Mouse (Mus musculus): ENCODE results near the gene Tnpo3.
"Not testable (repeated sequence)": the region's sequence is repeated elsewhere in the genome, so short reads cannot be mapped to it uniquely, and the experiment has no call there.

Gene Tnpo3

DNA sequence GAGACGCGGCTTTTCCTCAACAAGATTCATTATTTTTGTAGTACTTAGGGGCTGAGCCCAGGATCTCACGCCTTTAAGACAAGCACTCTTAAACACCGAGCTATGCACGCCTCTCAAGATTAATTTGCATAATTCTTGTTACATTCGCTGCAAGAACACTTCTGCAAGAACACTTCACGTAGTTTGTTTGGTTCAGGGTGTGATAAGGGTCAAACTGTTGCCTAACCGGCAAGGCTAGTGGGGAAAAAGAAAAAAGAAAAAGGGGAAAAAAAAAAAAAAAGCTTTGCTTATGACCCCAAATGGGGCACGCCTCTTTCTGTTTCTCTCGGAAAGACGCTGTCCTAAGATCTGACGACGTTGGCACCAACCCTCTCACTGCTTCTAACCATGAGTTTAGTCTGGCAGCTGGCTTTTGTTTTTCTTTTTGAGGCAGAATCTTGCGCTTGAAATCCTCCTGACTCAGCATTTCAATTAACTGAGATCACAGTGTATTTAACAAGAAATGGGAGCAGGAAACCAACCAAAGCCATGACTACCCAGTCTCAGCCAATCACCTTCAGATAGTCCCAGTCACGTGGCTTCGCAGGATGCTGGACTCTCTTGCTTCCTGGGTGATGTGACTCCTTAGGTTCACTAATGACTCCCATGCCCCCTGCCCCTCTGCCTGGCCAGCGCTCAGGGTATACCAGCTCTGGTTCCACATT is 11.3 kb upstream of the Tnpo3 start:
- no peak for DNase-seq

DNA sequence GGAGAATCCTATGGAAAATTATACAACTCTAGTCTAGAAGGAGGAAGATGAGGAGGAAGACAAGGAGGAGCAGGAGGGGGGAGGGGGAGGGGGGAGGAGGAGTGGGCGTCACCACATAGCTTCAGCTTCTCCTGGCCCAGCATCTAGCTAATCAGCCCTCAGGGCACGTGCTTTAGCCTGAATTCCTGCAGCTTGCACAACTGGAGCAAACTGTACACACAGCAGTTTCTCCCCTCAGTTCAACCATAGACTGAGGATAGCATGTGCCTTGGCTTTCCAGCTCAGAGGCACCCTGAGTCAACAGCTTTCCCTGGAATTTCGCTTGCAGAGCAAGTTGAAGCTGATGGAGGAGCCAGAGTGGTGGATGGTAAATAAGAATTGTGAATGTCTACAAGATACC is 10.5 kb upstream of the Tnpo3 start:
- DNase-seq, result no peak

DNA sequence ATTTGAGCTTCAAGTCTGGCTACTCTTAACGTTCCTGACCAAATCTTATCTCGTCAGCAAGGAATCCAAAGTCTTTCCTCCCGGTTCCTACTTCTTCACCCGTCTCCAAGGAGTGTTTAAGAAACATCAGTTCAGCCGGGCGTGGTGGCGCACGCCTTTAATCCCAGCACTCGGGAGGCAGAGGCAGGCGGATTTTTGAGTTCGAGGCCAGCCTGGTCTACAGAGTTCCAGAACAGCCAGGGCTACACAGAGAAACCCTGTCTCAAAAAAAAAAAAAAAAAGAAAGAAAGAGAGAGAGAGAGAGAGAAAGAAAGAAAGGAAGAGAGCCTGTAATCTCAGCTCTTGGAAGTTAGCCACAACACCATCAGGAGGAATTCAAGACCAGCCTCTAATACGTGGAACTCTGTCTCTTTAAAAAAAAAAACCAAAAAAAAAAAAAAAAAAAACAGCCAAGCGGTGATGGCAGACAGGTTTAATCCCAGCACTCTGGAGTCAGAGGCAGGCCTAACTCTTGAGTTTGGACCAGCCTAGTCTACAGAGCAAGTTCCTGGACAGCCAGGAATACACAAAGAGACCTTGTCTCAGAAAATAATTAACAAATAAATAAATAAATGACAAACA is 443 bp upstream of the Tnpo3 start:
- not testable (repeated sequence) for DNase-seq

DNA sequence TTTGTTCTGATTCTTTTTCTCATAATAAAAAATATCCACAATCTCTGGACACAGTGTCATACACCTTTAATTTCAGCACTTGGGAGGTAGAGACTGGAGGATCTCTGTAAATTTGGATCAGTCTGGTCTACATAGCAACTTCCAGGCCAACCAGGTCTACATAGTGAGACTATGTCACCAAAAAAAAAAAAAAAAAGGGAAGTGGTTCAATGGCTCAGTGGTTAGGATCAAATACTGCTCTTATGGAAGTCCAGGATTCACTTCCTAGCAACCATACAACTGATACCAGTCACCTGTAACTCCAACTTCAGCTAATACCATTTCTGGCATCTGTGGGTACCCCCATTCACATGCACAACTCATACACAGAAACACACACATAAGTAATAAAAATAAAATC is 9.5 kb downstream of the Tnpo3 start:
- no peak for DNase-seq

DNA sequence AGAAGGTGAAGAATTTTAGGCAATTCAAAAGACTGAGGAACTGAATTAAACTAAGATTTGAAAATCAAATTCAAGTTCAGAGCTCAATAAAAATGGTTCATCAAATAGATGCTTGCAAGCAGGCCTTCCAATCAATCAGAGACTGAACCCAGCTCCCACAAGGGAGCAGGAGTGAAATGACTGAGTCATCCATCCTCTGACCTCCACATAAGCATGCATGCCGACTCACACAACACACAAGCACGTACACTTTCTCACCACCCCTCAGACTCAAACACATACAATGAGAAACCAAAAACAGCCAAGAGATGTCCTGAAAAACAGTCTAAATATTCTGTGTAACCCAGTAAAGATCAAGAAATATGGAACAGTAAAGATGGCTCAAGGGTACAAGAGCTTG is 14.0 kb downstream of the Tnpo3 start:
- DNase-seq, result no peak

DNA sequence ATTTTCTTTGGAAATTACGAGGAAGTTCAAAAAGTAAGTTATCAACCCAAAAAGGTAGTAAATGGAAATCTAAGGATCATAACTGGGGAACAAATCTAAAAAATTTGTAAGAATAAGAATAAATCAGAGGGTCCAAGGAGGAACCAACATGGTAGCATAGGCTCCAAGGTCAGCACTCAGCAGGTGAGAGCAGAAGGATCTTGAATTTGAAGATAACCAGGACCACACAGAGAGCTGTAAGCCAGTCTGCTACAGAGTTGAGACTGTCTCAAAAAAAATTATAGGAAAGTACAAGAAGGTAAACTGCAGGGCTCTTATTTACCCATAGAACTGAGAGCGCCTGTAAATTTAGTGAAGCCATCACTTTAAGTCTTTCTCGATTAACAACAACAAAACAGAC is 28.5 kb downstream of the Tnpo3 start:
- no peak for DNase-seq

DNA sequence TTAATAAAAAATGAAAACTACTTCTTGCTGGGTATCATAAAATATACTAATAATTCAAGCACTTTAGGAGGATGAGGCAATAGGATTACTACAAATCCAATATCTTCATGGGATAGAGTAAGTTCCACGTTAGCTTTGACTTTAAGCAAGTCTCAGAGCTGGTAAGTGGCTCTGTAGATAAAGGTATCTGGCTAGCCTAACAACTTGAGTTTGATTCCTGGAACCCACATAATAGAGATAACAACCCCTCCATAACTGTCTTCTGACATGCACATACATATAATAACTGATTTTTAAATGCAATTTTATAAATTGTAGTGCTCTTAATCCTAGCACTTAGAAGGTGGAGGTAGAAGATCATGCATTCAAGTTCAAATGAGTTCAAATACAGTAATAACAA is 28.9 kb downstream of the Tnpo3 start:
- no peak for DNase-seq

DNA sequence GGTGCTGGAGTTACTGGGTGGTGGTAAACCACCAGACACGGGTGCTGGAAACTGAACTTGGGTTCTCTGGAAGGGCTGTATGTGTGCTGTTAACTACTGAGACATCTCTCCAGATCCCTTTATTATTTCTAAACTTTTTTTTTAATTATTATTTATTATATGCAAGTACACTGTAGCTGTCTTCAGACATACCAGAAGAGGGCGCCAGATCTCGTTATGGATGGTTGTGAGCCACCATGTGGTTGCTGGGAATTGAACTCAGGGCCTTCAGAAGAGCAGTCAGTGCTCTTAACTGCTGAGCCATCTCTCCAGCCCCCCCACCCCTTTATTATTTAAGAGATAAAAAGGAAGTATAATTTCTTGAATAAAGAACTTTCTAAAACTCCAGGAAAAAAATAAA is 33.3 kb downstream of the Tnpo3 start:
- DNase-seq, result not testable (repeated sequence)

DNA sequence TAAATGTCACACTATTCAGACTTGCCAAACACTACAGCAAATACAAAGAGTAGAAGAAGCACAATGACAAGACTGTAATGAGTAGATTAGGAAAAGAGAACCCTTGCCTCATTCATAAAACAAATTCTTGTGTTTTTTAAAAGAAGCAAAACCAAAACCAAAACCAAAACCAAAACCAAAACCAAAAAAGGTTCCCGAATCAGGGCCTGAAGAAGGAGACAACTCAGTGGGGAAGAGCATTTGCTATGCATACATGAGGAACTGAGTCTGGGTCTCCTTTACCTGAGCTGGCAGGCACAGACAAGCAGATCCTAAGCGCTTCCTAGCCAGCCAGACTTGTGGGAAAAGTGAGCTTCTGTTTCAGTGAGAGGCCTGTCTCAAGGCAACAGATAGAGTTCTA is 52.6 kb downstream of the Tnpo3 start:
- DNase-seq, result no peak

DNA sequence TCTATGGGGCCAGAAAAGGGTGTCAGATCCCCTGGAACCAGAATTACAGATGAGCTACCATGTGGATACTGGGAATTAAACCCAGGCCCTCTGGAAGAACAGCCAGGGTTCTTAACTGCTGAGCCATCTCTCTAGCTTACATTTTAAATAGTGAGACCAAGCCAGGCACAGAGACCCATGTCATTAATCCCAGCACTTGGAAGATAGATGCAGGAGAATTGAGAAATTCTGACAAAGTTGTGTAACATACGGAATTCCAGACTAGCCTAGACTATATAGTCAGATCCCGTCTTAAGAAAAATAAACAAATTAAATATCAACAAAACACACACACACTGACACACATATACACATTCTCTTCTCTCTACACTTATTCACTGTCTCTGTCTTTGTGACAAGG is 57.2 kb downstream of the Tnpo3 start:
- DNase-seq, result no peak

DNA sequence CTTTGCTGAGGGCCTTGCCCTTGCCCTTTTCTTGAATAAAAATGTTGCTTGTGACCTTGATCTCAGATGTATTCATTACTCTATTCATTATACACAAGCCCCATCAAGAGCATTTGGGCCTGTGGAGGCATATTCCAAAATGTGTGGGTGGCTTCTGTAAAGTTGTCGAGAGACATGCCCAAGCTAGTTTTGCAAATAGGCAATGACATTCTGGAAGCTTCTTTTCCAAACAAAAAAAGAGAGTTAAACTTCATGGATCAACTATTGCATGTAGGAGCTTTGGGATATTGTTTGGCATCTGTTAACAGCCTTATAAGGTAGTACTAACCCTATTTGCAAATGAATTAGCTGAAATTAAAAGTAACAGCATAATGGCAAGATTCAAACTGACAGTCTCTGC is 61.6 kb downstream of the Tnpo3 start:
- no peak for DNase-seq

DNA sequence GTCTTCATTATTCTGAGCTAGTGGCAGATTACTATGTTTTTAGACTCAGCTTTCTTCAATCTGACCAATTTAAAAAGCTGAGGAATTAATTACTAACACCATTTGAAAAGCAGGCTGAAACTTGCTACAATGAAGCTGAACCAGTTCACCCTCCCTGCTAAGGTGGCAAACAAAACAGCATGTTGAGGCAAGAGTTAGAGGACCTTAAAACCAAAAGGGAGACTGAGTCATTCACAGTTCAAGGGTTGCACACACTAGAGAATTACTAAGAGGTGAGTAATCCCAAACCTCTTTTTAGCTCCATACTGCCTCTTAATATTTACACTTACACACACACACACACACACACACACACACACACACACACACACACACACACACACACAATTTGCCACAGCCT is 62.1 kb downstream of the Tnpo3 start:
- no peak for DNase-seq

DNA sequence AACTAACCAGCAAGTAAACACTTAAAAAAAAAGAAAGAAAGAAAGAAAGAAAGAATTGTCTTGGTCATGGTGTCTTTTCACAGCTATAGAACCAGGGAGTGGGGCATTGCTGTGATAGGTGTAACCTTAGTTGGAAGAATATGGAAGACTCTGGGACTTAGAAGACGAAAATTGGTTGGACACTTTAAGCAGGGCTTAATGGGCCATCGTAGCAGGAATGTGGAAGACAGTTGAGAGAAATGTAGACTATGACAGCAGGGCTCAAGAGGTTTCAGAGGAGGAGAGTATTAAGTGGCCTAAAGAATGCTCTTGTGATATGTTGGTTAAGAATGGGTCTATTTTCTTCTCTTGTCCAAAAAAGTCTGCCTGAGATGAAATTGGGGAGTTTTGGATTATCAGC is 64.1 kb downstream of the Tnpo3 start:
- DNase-seq, result no peak

DNA sequence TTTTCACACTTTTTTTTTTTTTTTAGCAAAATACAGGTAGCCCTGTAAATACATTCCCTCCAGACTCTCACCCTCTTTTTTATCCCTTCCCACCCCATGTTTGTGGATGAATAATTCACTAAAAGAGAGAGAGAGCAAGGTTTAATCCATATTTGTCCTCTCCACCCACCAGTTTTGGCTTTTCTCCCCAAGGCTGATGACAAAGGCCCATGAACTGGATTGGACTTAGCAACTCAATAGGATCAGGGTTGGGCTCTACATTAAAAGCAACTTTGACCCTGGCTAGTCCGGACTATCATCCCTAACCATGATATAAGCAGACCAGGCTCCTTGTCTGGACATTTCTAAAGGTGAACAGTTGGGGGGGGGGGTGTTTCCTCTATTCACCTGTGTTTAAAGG is 68.7 kb downstream of the Tnpo3 start:
- no peak for DNase-seq

DNA sequence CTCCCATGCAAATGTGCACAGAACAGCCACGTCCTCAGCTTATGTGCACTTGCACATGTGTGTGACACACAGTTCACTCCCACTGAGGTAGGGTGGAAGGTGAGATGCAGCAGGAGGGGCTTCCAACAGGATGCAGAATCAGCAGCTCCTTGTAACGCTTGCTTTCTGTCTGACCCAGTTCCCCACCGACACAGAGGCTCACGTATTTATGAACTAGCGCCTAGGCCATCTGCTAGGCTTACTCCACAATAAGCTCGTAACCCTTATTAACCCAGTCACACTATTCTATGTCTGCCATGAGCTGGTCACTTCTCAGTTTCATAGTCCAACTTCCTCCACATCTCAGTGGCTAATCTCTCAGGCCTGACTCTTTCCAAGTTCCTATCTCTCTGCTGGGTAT is 69.5 kb downstream of the Tnpo3 start:
- no peak for DNase-seq

DNA sequence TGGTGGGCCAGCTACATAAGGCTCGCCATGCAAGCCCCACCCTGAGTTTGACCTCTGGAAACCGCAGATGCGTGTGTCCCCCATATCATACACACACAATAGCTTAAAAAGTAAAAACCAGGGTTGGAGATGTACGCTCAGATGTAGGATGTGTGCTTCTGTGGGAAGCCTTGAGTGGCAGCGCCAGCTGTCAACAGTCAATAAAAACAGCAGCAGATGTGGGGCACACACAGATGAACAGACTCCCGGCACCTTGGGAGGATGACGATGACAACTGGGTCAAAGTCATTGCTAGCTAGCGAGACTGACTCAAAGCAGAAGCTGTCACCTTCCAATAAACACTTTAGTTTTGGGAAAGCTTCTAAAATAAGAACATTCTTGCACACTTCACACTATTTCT is 70.2 kb downstream of the Tnpo3 start:
- no peak for DNase-seq

DNA sequence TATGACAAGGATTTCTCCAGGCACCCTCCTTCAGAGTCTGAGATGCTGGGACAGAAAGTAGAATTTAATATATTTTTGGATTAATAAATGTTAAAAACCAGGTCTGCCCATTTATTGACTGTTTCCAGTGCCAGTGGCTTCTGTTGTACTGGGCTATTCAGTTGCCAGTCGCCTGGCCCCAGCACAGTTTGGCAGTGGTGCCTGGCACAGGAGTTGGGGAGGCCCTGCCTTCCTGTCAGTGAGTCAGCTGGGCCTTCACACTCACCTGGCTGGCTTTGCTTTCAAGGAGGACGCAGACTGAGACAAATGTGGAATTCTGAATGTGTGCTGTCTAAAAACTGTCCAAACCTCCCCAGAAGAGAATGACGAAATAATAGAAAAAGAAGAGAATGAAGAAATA is 72.5 kb downstream of the Tnpo3 start:
- DNase-seq, result no peak

DNA sequence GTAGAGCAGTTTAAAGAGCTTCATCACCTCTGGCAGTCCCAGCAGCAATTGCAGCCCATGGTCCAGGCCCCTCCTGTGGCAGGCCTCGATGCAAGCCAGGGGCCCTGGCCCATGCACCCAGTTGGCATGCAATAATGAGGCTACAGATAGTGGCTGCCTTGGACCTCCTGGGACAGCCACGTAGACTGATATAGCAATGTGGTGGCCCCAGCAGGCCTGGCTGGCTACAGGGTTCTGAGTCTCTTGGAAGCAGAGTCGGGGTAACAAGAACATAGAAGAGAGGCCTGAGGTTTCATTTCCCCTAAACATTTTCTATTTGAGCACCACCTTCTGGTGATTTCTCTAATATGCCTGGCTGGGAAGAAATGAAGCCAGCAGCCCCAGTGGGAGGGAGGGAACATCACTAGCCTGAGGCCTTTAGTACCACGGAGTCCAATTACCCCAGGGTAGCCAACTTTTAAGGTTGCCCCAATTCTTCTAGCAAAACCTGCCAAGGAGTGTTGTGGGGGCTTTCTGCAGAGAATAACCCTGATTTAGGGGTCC is 73.0 kb downstream of the Tnpo3 start:
- no peak for DNase-seq

DNA sequence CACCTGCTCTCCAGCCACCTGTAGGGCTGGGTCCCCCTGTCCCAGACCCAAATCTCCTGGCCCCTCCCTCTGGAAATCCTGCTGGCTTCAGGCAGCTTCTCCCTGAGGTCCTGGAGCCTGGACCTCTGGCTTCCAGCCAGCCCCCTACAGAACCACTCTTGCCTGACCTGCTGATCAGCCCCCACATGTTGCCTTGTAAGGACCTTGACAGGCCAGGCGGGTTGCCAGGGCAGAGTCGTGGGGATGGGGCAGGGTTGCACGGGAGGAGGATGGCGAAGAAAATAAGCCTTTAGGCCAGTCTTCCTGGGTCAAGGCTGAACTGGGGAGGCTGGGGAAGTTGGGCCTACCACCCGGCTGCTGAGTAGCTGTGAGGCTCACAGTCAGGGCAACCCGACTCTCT is 74.4 kb downstream of the Tnpo3 start:
- no peak for DNase-seq

DNA sequence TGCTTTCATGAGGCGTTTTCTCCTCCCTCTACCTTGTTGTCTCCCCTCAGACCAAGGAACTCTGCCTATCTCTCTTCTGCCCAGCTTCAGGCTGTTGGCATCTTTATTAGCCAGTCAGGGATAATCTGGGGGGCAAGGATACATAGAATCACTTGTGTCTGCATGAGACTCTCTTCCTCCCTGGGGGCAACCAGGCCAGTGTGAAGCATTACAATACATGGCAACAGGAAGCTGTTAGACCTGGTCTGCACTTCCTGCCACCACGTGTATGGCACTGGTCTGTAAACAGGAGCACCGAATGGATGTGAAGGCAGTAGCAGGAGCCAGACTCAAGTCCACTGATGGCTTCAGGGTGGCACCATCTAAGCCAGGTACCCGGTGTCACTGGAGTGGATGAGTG is 79.6 kb downstream of the Tnpo3 start:
- no peak for DNase-seq

DNA sequence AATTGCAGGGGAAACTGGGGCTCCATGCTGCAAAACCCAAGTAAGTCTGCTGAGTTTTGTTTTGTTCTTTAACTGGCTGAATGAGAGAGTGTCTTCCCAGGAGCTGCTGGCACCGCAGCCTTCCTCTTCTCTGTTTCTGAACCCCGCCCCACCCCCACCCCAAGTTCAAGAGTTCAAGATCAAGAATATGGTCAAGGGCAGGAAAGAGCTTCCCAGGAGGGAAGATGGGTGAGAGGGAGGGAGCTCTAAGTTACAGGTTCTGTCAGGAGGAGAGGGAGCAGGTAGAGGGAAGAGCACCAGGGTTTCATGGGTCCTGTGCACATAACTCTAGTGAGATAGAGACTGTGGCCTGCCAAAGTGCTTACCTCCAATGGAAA is 80.3 kb downstream of the Tnpo3 start:
- no peak for DNase-seq

DNA sequence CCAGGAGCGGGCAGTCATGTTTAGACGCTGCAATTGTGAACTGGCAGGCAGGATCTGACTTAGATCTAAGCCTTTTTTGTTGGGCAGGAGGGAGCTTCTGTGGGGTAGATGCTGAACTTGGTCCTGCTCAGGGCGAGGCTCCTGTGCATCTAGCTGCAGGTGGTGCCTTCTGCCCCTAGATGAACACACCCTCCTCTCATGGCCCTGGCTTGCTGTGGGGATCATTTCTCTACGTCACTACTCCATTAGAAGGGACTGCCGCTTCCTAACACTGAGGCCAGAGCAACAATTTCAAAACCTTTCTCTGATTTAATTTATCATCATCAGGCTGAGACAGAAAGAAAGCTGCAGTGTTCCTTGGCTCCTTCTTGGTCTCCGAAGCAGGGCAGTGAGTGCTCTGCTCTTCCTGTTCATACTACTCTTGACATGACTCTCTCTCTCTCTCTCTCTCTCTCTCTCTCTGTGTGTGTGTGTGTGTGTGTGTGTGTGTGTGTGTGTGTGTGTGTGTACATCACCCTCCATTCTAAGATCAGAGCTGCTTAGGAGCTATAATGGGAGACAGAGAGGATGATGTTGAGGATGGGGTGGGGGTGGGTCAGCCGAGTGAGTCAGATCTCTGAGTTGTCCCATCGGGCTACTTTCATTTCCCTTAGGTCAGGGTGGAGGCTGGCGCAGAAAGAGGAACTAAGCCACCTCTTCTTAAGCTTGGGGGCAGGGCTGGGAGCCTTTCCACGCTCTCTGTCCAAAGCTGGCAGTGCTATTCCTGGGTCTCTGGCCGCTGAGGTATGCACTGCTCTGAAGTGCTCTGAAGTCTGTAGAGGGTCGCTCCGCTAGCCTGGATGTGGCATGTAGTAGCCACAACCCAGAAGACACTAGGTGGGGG is 80.9 kb downstream of the Tnpo3 start:
- DNase-seq, result no peak

DNA sequence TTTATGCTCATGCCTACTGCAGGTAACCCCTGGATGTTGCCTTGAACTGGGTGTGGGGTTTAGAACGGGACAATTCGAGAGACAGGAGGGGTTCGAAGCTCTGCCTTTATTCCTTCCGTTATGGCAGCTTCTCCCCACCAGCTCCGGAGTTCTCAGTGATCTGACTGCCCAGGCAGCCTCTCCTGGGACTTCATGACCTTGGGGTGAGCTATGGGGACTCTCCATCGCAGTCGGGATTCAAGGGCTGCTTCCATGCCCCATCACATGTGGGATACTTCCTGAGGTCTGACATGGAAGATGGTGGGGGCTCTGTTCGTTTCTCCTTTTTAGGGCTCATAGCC is 81.6 kb downstream of the Tnpo3 start:
- no peak for DNase-seq

All from right cerebral cortex, adult 18-20 months (tissue).